Mouse (Mus musculus) right cerebral cortex, postnatal 10 days (tissue): Measurements from ENCODE around the gene Pcsk5.
"Not testable (repeated sequence)": the region's sequence is repeated elsewhere in the genome, so short reads cannot be mapped to it uniquely, and the experiment has no call there.

Source experiments
- DNase-seq, 2 experiments: peaks; one replicate each; pipeline ENCODE4 v3.0.0; 2021; ENCODE audit warnings: low spot score in 2 of 2

Pcsk5 gene

DNA sequence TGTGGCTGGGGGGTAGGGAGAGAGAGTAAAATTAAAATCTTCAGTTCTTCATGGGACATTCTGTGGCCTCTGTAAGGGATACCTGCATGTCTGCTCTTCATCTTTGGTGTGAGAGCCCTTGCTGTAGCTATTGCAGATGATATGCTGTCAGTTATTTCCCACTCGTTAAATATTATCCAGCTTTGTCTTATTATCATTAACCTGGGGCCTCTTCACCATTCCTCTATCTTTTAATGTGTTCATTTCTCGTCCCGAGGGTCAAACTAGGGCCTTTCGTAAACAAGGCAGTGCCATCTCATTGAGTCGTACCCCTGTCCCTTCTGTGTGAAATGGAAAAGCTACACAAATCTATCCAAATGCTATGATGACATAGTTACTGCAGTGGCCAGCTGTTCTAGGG, 361.4 kb downstream of the Pcsk5 start:
- no peak for DNase-seq

DNA sequence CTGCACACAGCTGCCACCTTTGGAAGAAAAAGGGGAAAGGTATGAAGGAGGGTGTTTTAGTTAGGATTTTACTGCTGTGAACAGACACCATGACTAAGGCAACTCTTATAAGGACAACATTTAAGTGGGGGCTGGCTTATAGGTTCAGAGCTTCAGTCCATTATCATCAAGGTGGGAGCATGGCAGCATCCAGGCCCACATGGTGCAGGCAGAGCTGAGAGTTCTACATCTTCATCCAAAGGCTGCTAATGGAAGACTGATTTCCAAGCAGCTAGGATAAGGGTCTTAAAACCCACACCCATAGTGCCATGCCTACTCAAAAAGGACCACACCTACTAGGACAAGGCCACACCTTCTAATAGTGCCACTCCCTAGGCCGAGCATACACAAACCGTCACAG, 364.3 kb downstream of the Pcsk5 start:
- not testable (repeated sequence) for DNase-seq

GRCm38 (mm10) chr19:17471861-17472260, 365.6 kb downstream of the Pcsk5 start:
- no peak for DNase-seq

DNA sequence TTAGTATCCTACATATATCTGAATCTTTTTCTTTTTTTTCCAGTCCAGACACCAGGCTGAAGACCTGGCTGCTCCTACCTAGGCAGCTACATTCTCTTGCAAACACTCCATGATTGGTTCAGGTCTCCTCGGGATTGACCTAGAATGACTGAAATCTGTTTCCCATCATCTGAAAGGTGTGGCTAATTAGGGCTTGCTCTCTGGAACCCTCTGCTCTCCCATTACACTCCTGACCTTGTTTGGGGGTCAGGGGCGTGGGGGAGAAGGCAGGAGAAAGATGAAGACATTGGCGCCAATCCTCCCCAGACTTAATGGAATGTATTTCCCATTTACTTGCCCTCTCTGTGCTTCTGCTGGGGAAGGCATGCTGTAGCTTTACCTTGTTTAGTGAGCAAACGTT, 366.2 kb downstream of the Pcsk5 start:
- DNase-seq, result no peak

GRCm38 (mm10) chr19:17467556-17468211, 369.7 kb downstream of the Pcsk5 start:
- peak; percentile 67 for DNase-seq

DNA sequence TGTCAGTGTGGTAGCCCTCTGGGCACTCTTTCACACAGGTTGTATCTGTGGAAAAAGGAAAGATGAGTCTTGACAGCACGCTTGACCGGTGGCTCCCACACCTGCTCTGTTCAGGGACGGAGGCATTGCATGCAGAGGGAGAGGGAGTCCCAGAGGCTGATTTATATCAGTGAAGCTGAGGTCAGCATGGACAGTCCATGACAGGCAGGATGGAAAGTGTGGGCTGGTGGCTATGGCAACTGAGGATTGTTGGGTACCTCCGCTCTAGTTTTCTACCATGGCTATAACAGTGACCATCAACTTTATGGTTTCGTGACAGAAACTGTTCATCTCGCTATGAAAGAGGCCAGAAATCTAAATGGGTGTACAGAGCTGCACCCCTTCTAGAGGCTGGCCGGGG, 385.4 kb downstream of the Pcsk5 start:
- DNase-seq, result no peak

DNA sequence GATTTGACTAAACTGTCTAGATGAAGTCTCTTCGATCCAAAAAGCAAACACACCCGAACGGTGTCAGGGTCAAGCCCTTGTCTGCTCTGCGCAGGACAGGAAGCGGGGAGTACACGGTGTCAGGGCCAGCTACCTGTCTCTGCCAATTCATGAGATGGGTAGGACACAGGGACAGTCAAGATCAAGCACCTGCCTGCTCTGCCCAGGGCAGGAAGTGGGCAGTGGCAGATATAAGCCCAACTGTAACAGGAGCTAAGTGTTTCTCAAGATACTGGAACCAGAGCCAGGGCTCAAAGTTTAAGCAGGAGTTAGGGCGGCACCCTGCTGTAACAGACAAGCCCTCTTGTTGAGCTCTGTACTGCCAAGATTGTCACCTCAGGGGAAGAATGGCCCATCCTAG, 393.9 kb downstream of the Pcsk5 start:
- no peak for DNase-seq

DNA sequence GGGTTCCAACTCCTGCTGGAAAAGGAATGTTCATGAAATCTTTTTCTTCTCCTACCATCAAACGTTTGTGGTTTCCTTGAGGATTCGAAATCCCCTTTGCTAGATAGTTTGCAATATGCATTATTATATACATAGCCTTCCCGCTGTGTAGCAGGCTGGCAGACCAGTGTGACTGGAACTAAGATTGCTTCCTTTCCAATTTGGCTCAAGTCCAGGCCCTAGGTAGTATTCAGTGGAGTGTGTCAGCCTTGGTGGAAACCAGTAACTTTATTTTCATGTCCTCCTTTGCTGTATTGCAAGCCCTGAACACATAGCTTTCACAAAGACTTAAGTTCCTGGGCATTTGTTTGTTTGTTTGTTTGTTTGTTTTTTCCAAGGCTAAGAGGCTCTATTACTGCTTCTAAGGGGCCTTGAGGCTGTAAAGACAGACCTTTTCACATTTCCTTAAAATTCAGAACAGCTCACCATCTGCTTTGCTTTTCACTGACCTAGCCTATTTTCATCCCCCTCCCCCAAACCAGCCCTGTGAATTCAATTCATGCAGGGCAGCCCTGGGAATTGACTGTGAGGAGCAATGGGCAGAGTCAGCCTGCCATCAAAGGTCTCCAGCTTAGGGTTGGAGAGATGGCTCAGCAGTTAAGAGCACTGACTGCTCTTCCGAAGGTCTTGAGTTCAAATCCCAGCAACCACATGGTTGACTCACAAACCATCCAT, 397.8 kb downstream of the Pcsk5 start:
- DNase-seq, result no peak

- no peak for DNase-seq
These were observed 400.8 kb downstream of the Pcsk5 start for GRCm38 (mm10) chr19:17436651-17437050.

GRCm38 (mm10) chr19:17428561-17428914, 408.9 kb downstream of the Pcsk5 start:
- DNase-seq, result no peak

- no peak for DNase-seq
These were observed 409.4 kb downstream of the Pcsk5 start for GRCm38 (mm10) chr19:17427824-17428560.

DNA sequence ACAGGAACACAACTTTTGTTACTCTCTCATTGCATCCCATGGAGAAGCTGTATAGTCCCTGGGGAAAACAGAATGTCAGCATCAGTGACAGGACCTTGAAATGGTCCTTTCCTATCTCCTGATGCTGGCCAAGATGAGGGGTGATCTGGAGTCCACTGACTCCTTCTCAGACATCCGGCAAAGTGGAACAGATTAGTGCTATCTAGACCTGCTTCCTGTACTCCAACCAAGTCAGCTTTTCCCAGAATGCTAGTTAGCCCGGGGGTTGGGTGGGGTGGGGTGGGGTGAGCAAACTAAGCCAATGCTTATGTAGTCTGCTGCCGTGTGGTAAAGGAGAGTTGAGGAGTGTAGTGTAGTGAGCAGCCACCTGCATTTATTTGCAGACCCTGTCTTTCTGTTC, 414.1 kb downstream of the Pcsk5 start:
- no peak for DNase-seq

GRCm38 (mm10) chr19:17417855-17418254, 419.6 kb downstream of the Pcsk5 start:
- DNase-seq, result no peak

GRCm38 (mm10) chr19:17412915-17413459, 424.4 kb downstream of the Pcsk5 start:
- no peak for DNase-seq

DNA sequence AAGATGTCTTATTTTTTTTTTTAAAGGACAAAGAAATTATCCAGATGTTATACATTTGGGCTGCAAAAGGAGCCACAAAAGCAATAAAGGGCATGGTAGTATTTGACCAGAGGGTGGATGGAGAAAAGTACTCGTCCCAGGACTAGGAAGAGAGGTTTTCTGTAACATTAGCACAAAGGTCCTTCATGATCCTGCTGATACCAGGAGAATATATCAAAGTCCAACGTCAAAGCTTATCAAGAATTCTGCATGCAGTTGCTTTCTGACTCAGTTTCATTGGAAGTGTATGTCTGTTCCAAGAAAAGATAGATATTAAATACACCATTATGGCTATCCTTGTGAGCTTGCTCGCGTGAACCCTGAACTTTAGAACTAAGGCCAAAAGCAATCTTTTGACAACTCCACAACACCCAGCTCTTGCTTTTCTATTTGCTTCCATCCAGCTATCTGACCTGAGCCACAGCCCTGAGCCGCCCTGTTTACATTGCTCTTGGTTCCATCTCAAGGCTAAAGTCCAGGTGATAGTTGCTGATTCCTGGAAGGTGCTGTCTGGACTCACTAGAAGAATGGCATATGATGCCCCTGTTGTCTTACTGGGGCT, 426.9 kb downstream of the Pcsk5 start:
- no peak for DNase-seq

- DNase-seq, result no peak
These were observed 428.1 kb downstream of the Pcsk5 start for GRCm38 (mm10) chr19:17409351-17409750.

DNA sequence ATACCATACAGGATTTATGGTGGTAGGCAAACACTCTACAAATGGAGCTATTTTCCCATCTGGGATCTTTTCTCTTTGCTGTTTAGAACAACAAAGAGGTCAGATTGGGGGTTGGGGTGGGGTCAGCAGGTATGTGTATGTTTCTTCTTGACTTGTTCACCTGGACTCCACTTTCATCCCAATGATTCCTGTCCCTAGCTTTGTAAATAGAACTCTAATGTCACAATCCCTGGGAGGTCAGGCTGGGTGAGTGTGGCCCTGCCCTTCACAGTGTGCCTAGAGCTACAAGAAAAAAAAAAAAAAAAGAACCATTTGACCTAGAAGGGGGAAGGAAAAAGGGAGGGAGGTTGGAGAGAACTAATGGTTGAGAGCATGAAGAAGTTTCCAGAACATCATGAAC, 428.8 kb downstream of the Pcsk5 start:
- no peak for DNase-seq

GRCm38 (mm10) chr19:17406823-17407222, 430.6 kb downstream of the Pcsk5 start:
- no peak for DNase-seq

GRCm38 (mm10) chr19:17403175-17403574, 434.3 kb downstream of the Pcsk5 start:
- no peak for DNase-seq

GRCm38 (mm10) chr19:17400571-17400970, 436.9 kb downstream of the Pcsk5 start:
- DNase-seq, result no peak

DNA sequence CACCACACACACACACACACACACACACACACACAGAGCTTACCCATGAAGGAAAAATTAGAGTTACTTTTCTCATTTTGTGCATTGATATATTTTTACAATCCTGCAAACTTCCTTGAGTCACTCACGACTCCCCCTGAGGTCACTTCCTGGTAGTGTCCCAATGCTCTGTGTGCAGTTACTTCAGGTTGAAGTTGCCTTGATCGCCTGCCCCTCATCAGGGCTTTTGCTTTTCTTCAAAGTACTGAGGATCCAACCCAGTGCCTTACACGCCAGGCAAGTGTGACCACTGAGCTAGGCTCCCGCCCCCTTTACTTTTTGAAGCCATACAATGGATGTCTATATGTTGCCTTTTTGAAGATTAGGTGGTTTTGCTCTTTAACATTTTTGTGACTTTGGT, 437.5 kb downstream of the Pcsk5 start:
- no peak for DNase-seq

- no peak for DNase-seq
These were observed 439.5 kb downstream of the Pcsk5 start for GRCm38 (mm10) chr19:17397922-17398321.
